Mouse (Mus musculus): ENCODE data around the gene Ism2. TPM values are rescaled to one million over a fixed set of nuclear protein-coding genes. Genes with fewer than 3 reads are reported as not detected.
"Not testable (repeated sequence)": the region's sequence is repeated elsewhere in the genome, so short reads cannot be mapped to it uniquely, and the experiment has no call there.

Ism2 gene
- polyA plus RNA-seq, 1 experiment from 2014 or later: 1.4 TPM

DNA sequence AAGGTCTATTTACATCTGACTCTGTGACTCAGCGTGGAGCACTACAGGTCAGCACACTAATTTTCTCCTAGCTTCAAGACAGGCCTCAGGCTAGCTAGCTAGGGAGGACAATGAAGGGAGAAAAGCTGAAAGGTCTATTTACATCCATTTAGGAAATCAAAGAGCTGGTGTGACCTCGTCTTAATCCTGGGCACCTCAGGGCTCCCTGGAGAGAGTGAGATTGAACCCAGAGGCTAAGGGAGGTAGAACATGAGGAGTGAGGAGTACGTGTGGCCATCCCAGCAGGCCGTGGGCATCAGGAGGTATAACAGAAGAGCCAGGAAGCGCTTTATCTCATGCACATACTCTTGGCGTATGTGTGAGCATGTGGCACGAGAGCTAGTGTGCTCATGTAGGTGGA is 15.8 kb downstream of the Ism2 start:
- 53% methylated on average over 7 of the region's 7 CpGs for WGBS
- 0 out of 2 replicates have a peak, but pooled peaks cover 3% of the 10 kb centered on the region for H3K9me3 ChIP-seq (replicated peaks)

DNA sequence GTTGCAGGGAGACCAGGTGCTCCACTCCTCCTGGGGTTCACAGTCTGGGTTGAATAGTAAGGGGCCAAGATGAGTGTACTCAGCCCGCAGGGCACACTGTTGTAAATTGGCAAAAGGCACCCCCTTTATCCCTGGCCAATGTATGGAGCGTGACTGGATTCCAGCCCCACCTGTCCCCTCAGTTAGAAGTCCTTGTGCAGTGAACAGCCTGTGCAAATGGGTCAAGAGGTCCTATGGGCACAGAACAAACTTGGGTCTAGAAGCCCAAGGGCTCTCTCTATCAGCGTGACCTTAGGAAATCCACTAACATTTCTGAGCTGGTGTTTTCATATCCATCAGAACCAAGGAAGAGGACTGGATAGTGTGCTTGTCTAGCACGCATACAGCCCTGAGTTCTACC is 16.8 kb downstream of the Ism2 start:
- no peak for DNase-seq (ENCODE audit: low spot score)
- WGBS: 92% methylated on average over 4 of the region's 4 CpGs

More for the DNA sequence above, 15.8 kb downstream of the Ism2 start:
- H3K4me3 ChIP-seq: no peak overlapping the region
- H3K4me1 ChIP-seq: peaks cover 17% of the 10 kb centered on the region
- no peak for DNase-seq (ENCODE audit: low spot score)
- H3K36me3 ChIP-seq: no peaks in the 10 kb centered on the region; the same call in 1 of the 2 replicates
- H3K27ac ChIP-seq (replicated peaks): no peak overlapping the region
- H3K27me3 ChIP-seq (ENCODE audit: low read depth, poor library complexity, severe bottlenecking): no peaks in the 10 kb centered on the region

DNA sequence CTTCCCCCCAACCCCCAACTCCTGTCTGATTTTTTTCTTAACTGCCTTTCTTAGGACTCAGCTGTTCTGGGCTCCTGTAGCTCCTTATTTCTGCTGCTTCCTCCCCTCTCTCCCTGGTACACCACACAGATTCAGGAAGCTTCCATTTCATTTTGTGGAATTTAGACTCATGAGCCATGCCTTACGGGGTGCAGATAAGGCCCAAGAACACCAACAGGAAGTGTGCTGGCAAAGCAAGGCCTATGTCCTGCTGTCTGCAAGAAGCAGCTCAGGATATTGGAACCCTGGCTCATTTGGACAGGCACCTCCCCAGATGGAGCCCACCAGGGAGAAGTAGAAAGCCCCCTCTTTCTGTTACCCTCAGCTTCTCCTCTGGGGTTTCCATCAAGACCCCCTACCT is 17.7 kb downstream of the Ism2 start:
- Histone ChIP-seq H3K4me3 (no peak overlapping the region), H3K36me3 (peaks cover 3% of the 10 kb centered on the region), H3K27ac (replicated peaks) (no peak overlapping the region), H3K27me3 (ENCODE audit: low read depth, poor library complexity, severe bottlenecking) (no peaks in the 10 kb centered on the region), H3K9me3 (replicated peaks) (no peaks in the 10 kb centered on the region), H3K4me1 (peaks cover 25% of the 10 kb centered on the region)
- no peak for DNase-seq (ENCODE audit: low spot score)
- 92% methylated on average over 1 of the region's 1 CpGs for WGBS

More for the DNA sequence above, 16.8 kb downstream of the Ism2 start:
- Histone ChIP-seq H3K4me3 (no peak overlapping the region), H3K4me1 (peaks cover 25% of the 10 kb centered on the region), H3K27ac (replicated peaks) (no peak overlapping the region), H3K36me3 (no peaks in the 10 kb centered on the region), H3K9me3 (replicated peaks) (no peaks in the 10 kb centered on the region), H3K27me3 (ENCODE audit: low read depth, poor library complexity, severe bottlenecking) (no peaks in the 10 kb centered on the region)

DNA sequence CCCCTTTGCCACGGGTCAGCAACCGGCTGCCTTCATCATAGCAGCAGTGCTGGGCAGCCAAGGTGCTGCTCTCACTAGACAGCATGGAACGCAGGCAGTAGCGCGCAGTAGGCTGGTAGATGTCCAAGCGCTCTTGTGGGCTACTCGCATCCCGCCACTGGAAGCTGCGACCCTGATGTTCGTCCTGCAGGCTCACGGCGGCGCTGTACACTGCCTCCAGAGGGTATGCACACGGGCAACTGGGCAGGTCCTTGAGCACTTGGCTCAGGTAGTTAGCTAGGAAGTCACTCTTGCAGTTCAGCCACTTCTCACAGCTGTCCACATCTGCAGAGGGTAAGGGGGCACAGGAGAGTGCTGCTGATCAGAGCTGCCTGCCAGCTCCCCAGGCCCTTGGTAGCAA is 19.6 kb downstream of the Ism2 start:
- H3K27ac ChIP-seq (replicated peaks): no peak overlapping the region
- no peak for DNase-seq (ENCODE audit: low spot score)
- H3K27me3 ChIP-seq (ENCODE audit: low read depth, poor library complexity, severe bottlenecking): no peaks in the 10 kb centered on the region
- 38% methylated on average over 14 of the region's 14 CpGs for WGBS
- H3K4me1 ChIP-seq: peaks cover 25% of the 10 kb centered on the region
- H3K9me3 ChIP-seq (replicated peaks): no peaks in the 10 kb centered on the region
- peaks cover 22% of the 10 kb centered on the region for H3K36me3 ChIP-seq
- H3K4me3 ChIP-seq: no peak overlapping the region

DNA sequence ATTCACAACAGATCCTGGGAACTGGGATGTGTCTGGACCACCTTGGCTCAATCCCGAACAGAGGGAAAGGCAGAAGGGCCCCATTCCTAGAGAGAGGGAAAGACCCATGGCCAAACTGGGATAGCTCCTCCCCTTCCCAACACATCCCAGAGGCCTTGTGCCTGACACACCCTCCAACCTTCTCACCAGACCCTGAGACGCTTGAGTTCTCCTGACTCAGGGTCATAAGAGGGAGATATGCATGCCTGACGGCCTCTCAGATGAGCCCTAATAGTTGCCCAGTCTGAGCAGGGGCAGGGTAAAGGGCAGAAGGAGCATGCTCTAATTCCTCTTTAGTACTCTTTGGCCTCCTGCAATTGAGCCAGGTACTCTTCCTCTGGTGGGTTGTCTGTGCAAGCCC is 20.2 kb downstream of the Ism2 start:
- 54% methylated on average over 3 of the region's 3 CpGs for whole genome bisulfite sequencing
- no peak for DNase-seq (ENCODE audit: low spot score)
- Histone ChIP-seq H3K27ac (replicated peaks) (no peak overlapping the region), H3K27me3 (ENCODE audit: low read depth, poor library complexity, severe bottlenecking) (no peaks in the 10 kb centered on the region), H3K9me3 (replicated peaks) (no peaks in the 10 kb centered on the region), H3K4me3 (no peak overlapping the region), H3K36me3 (peaks cover 27% of the 10 kb centered on the region), H3K4me1 (peaks cover 25% of the 10 kb centered on the region)

DNA sequence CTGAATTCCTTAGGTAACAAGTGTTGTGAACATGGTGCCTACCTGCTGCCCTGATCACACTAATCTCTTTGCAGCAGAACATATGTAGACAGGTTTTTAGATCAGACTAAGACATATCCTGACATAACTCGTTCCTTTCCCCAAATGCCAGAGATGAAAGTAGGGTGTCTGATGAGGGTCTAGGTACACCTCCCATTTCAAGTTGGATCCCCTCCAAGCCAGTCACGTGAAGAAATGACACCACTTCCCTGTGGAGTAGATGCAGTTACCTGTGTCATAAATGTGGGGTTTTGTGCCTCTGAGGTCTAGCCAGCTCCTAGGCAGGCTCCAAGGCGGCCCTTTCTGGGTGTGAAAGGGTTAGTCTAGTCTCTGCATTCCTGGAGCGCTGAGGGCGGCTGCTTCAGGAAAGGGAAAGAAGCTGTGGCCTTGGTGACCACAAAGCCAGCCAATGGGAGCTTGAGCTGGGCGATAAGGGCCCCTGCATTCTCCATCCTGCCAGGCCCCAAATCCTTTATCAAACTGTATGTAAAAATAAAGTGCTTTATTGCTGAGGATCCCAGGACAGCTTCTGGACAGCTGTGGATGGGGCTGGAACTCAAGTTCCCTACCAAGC is 21.3 kb downstream of the Ism2 start:
- Histone ChIP-seq H3K9me3 (replicated peaks) (no peaks in the 10 kb centered on the region), H3K27ac (replicated peaks) (no peak overlapping the region), H3K4me1 (peaks cover 18% of the 10 kb centered on the region), H3K4me3 (no peak overlapping the region), H3K27me3 (ENCODE audit: low read depth, poor library complexity, severe bottlenecking) (no peaks in the 10 kb centered on the region), H3K36me3 (peaks cover 38% of the 10 kb centered on the region)
- WGBS: 25% methylated on average over 6 of the region's 6 CpGs
- DNase-seq (ENCODE audit: low spot score): no peak

DNA sequence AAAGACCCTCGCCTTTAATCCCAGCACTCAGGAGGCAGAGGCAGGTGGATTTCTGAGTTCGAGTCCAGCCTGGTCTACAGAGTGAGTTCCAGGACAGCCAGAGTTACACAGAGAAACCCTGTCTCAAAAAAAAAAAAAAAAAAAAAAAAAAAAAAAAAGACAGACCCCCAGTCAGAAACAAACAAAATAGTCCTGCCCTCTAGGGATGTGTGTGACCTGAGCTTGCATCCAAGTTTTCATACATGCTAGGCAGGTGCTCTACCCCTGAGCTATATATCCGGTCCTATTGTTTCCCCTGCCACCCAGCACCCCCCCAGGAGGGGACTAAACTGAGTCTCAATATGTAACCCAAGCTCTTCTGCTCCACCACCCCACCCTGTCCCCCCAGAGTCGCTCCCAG is 22.3 kb downstream of the Ism2 start:
- not testable (repeated sequence) for DNase-seq (ENCODE audit: low spot score); H3K27ac ChIP-seq (replicated peaks); H3K27me3 ChIP-seq (ENCODE audit: low read depth, poor library complexity, severe bottlenecking); H3K9me3 ChIP-seq (replicated peaks); H3K4me3 ChIP-seq
- peaks cover 18% of the 10 kb centered on the region for H3K4me1 ChIP-seq
- WGBS: 89% methylated on average over 4 of the region's 4 CpGs
- peaks cover 48% of the 10 kb centered on the region for H3K36me3 ChIP-seq

DNA sequence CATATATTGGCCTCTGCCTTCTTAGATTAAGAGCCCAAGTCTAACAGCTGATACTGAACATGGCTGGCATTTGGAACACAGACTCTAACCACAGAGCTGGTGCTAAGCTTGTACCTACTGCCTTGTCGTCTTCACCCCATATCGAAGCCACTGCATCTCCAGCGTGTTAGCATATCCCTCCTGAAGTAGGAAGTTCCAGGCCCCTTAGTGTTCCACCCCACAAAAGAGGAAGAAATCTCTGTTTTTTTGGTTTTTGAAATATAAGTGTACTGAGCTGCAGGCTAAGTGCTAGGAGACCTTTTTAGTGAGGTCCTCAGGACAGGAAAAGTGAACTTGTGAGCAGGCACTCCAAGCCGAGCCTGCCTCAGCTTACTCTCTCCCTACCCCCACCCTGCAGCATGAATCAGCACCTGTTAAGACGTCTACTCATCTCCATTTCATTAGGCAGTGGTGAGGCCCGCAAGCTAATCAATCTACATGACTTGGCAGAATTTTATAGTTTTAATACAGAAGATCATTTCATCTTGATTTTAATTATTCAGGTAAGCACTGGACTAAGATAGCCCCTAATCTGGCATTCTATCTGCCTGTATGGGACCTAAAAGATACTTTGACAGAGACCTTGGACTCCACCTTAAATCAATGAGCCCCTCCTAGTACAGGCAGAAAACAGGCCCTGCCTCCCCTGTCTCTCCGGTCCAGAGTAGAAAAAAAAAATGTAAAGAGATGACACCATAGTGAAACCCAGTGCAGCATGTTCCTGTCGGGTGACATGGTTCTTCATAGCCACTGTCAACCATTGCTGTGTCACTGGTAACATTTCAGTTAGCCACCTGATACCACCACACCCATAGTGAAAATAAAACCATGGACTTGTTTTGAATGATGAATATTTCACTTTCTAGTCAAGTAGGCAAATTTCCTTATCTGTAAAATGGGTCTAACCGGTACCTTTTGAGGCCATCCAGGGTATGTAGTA is 24.4 kb downstream of the Ism2 start:
- Histone ChIP-seq H3K27me3 (ENCODE audit: low read depth, poor library complexity, severe bottlenecking) (no peaks in the 10 kb centered on the region), H3K4me1 (peaks cover 18% of the 10 kb centered on the region), H3K36me3 (peaks cover 69% of the 10 kb centered on the region), H3K9me3 (replicated peaks) (no peaks in the 10 kb centered on the region), H3K27ac (replicated peaks) (no peak overlapping the region), H3K4me3 (no peak overlapping the region)
- no peak for DNase-seq (ENCODE audit: low spot score)
- WGBS: 89% methylated on average over 9 of the region's 9 CpGs

DNA sequence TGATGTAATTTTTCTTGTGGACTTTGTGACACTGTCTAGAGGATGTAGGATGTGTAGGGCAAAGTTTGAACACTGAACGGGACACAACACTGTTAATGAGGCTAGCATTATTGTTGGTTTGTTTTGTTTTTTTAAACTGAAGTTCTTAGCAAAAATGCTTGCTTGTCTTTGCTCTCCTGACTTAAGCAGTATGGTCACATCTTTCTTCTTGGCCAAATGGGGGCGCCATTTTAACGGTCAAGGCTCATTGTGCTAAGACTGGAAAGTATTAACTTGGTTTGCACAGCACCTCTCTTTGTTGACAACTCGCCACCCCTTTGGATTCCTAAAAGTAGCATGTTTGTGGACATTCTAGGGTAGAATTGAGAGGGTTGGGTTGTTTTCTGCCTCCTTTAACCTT is 31.8 kb downstream of the Ism2 start:
- no peaks in the 10 kb centered on the region for H3K27me3 ChIP-seq (ENCODE audit: low read depth, poor library complexity, severe bottlenecking)
- H3K4me1 ChIP-seq: peaks cover 29% of the 10 kb centered on the region
- 33% methylated on average over 4 of the region's 4 CpGs for WGBS
- H3K4me3 ChIP-seq: peak overlapping the region; percentile 85
- H3K36me3 ChIP-seq: peaks cover 60% of the 10 kb centered on the region
- no peaks in the 10 kb centered on the region for H3K9me3 ChIP-seq (replicated peaks)
- DNase-seq (ENCODE audit: low spot score): peak; percentile 34
- H3K27ac ChIP-seq (replicated peaks): peak overlapping the region; percentile 93

DNA sequence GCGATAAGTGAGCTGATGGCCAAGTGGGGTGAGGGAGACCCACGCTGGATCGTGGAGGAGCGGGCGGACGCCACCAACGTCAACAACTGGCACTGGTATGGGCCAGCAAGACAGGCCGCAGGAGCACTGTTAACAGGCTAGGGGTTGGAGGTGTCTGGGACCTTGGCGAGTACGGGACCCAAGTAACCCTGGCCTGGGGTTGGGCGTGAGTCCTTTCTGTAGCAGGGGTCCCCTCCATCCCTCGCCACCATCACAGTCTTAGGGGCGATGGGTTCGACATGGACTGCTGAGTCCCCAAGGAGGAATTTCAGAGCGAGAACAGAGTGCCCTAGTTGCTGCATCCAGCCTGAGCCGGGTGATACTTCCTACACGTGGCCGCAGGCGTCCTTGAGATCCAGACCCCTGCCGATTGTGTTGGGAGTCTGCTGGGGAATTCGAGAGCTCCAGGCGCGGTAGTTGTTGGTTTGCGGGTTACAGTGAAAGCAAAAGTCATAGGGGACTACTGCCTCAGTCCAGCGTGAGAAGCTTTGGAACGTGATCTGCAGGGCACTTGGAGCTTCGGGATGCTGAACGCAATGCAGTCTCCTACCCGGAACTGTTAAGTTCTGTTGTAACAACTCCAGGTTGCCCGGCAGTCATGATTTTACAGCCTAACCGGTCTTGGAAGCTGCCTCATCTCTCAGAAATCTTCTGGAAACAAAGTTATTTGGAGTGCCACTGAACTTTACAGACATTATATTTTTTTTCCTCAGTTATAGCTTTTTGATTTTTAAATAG is 32.5 kb downstream of the Ism2 start:
- peaks cover 60% of the 10 kb centered on the region for H3K36me3 ChIP-seq
- WGBS: under 1% methylated on average over 31 of the region's 31 CpGs
- H3K4me1 ChIP-seq: peaks cover 29% of the 10 kb centered on the region
- H3K27me3 ChIP-seq (ENCODE audit: low read depth, poor library complexity, severe bottlenecking): no peaks in the 10 kb centered on the region
- H3K4me3 ChIP-seq: peak overlapping the region; percentile 85
- no peaks in the 10 kb centered on the region for H3K9me3 ChIP-seq (replicated peaks)
- H3K27ac ChIP-seq (replicated peaks): peak overlapping the region; percentile 93
- no peak for DNase-seq (ENCODE audit: low spot score)

DNA sequence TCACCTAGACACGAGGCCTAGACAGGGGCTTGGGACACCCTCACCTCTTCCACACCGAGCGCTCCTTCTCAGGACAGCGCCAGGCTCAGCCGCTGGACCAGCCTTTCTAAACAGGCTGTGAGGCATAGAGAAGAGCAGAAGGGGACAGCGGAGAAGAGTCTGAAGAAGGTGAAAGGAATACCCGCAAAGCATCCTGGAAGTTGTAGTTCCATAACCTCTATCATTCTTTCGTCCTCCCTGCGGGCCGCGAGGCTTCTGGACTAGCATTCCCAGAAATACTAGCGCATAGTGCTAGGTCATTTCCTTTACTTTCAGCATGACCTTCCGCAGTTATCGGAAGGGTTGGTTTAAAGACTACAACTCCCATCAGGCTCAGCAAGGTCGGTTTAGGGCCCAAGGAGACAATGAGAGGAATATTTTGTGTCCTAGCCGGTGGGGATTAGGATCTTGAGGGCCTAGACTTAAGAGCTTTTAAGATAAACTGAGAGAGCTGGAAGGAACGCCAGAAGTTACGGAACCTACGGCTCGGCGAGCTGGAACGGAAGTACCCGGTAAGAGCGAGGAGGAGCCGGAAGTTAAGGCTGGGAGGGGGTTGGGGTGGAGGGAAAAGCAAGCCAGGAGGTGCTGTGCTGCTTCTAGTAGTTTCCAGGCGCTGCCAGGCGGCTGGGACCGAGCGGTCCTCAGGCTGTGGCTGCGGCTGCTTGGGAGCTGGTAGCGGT is 33.2 kb downstream of the Ism2 start, which contains the start of the genes Vipas39 and Ahsa1:
Vipas39 (minus strand) TSS at position 149 of the 719 bp plus-strand sequence.
Ahsa1 (plus strand) TSS at position 372 of the 719 bp plus-strand sequence.
- Histone ChIP-seq H3K36me3 (peaks cover 60% of the 10 kb centered on the region), H3K27me3 (ENCODE audit: low read depth, poor library complexity, severe bottlenecking) (no peaks in the 10 kb centered on the region), H3K4me3 (peak within 1 kb of the TSS; percentile 85), H3K9me3 (replicated peaks) (no peaks in the 10 kb centered on the region), H3K4me1 (peaks cover 29% of the 10 kb centered on the region), H3K27ac (replicated peaks) (peak within 1 kb of the TSS; percentile 93)
- under 1% methylated on average over 31 of the region's 31 CpGs for WGBS
- peak; percentile 89 for DNase-seq (ENCODE audit: low spot score)

DNA sequence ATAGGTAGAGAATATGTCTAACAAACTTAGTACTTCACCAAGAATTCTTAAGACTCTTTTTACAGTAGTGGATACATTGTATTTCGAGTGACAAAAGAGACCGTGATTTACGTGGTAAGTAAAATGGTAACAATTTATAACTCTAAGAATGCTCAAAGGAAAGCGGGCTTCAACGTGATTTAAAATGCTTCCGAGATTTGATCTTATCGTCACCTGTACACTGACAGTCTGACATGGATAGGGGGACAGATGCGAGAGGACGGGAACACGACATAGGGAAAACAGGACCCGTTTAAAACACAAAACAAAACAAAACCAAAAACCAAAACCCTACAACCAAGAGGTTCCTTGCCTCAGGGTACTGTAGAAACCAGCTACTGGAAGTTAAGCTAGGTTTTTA is 34.1 kb downstream of the Ism2 start:
- peaks cover 60% of the 10 kb centered on the region for H3K36me3 ChIP-seq
- H3K9me3 ChIP-seq (replicated peaks): no peaks in the 10 kb centered on the region
- WGBS: 31% methylated on average over 11 of the region's 11 CpGs
- H3K4me3 ChIP-seq: peak overlapping the region; percentile 85
- H3K27ac ChIP-seq (replicated peaks): peak overlapping the region; percentile 93
- no peak for DNase-seq (ENCODE audit: low spot score)
- H3K27me3 ChIP-seq (ENCODE audit: low read depth, poor library complexity, severe bottlenecking): no peaks in the 10 kb centered on the region
- peaks cover 29% of the 10 kb centered on the region for H3K4me1 ChIP-seq
